Mouse (Mus musculus) brain, embryonic 14.5 days (tissue): Measurements from ENCODE around the gene Rbp3.

ENCODE experiments used
- CTCF ChIP-seq: fragments of 200-500 bp; IDR thresholded peaks from 2 replicates; pipeline ENCODE4 v1.5.1; 2012; ENCODE audit warnings: inconsistent platforms, mild to moderate bottlenecking, moderate library complexity, borderline replicate concordance; ENCODE audit not compliant: insufficient read depth, insufficient read length; ENCODE audit errors: extremely low read depth
- POLR2A ChIP-seq: fragments of 200-500 bp; IDR thresholded peaks from 2 replicates; pipeline ENCODE4 v1.6.1; 2012; ENCODE audit warnings: mild to moderate bottlenecking, inconsistent platforms, borderline replicate concordance; ENCODE audit not compliant: poor library complexity, insufficient read depth, insufficient read length, severe bottlenecking; ENCODE audit errors: extremely low read depth

DNA sequence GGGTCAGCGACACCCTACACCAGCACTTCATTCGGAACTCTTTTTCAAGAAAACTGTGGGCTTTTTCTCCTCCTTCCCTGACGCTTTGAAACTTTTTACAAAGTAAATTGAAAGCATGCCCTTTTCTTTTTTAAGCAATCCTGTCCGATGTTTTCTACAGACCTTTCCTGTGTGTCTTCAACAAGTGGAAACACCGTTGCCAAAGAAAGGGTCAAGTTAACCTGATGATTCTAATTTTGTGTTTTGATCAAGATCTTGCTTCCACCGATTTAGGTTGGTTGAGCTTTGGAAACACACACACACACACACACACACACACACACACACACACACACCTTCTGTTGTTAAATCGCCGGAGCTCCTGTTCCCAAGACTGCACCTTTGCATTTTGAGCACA, 31.0 kb upstream of the Rbp3 start:
- TF ChIP-seq CTCF (no peak), POLR2A (no peak)
